Mouse (Mus musculus) testis, adult 2 months (tissue): ENCODE measurements around the gene Tmod1.

Source experiments
- CTCF ChIP-seq: fragments of 200-500 bp; IDR thresholded peaks from 2 replicates; pipeline ENCODE4 v1.5.1; 2012; ENCODE audit warnings: low read depth, mild to moderate bottlenecking, inconsistent platforms, low read length, moderate library complexity; ENCODE audit not compliant: control insufficient read depth, insufficient read depth, insufficient replicate concordance
- POLR2A ChIP-seq: fragments of 200-500 bp; IDR thresholded peaks from 2 replicates; pipeline ENCODE4 v1.6.1; 2012; ENCODE audit warnings: low read depth, mild to moderate bottlenecking, inconsistent platforms, low read length, moderate library complexity; ENCODE audit not compliant: control insufficient read depth

DNA sequence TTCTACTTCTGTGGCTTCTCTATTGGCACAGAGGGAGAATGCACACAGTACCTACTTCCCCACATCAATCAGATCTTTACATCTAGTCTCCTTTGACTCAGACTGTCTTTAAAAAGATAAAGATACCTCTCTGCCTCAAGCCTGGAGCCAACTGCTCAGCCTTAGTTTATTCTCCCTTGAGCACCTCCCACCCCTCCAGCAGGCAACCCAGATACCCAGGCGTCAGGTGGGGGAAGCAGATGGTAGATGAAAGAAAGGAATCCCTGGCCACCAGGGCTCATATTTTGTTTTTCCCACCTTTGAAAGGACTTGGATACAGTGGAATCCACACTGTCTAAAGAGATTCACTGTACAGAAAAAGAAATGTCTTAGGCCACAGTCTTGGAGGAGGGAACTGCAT is 29.8 kb downstream of the Tmod1 start:
- no peak for TF ChIP-seq CTCF
- no peak for TF ChIP-seq POLR2A
